10 mouse cellular contexts compared by ENCODE assay signal in genomic region chr3:41042195-41042938, GRCm38 (mm10). TPM values are rescaled to one million over a fixed set of nuclear protein-coding genes. Genes with fewer than 3 reads are reported as not detected.
DNase-seq lines count a peak whose midpoint lies in the region; ATAC-seq lines count a peak whose summit lies in the region.
"Had no signal": no experiment of that assay in that cellular context is flagged by ENCODE, and none has a peak within 500 bp of the region (broad histone marks: within the 10 kb centered on the region; RNA-seq: fewer than 3 reads in every experiment).

No protein-coding gene starts in this region.

- no peak overlapping the region for H3K27ac ChIP-seq in midbrain, embryonic 16.5 days (ENCODE audit: low read length)
- H3K27ac ChIP-seq: lung, embryonic 15.5 days had no signal

- H3K4me1 ChIP-seq in midbrain, embryonic 16.5 days (ENCODE audit: control insufficient read depth, insufficient read depth, low read length) = no peaks in the 10 kb centered on the region
- H3K4me1 ChIP-seq: lung, embryonic 15.5 days had no signal

- H3K4me2 ChIP-seq in midbrain, embryonic 16.5 days (ENCODE audit: low read length) = no peak overlapping the region
- H3K4me2 ChIP-seq: lung, embryonic 15.5 days had no signal

- DNase-seq in layer of hippocampus, adult 11-12 months (ENCODE audit: low spot score) = peak; percentile 37
- DNase-seq in layer of hippocampus, postnatal 25 days (ENCODE audit: extremely low spot score in 1 of 2, low spot score in 1 of 2) = no peak
- DNase-seq in CD4-positive, CD25-positive, alpha-beta regulatory T cell, adult 2 months (ENCODE audit: low read depth, low spot score) = peak; percentile 61
- DNase-seq in T-cell, adult 2 months (ENCODE audit: low spot score) = peak; percentile 19
- peak; percentile 54 for DNase-seq in kidney, postnatal 10 days
- DNase-seq in right cerebral cortex, postnatal 25 days = no peak

- no peaks in the 10 kb centered on the region for H3K9me3 ChIP-seq in midbrain, embryonic 16.5 days (replicated peaks; ENCODE audit: control insufficient read depth, low read length, poor library complexity, severe bottlenecking)
- H3K9me3 ChIP-seq: lung, embryonic 15.5 days had no signal

- no peaks in the 10 kb centered on the region for H3K36me3 ChIP-seq in midbrain, embryonic 16.5 days (ENCODE audit: control insufficient read depth, insufficient read depth, low read length)
- H3K36me3 ChIP-seq: lung, embryonic 15.5 days had no signal

- no peak overlapping the region for H3K4me3 ChIP-seq in midbrain, embryonic 16.5 days (ENCODE audit: low read depth, low read length)
- H3K4me3 ChIP-seq: erythroblast, embryonic 14.5 days; lung, embryonic 15.5 days had no signal

- no peaks in the 10 kb centered on the region for H3K27me3 ChIP-seq in midbrain, embryonic 16.5 days (ENCODE audit: control insufficient read depth, insufficient read depth, low read depth, low read length)
- H3K27me3 ChIP-seq: lung, embryonic 15.5 days had no signal

- 81% methylated on average over 4 of the region's 4 CpGs for WGBS in midbrain, embryonic 16.5 days

- no peak overlapping the region for H3K9ac ChIP-seq in midbrain, embryonic 16.5 days (ENCODE audit: low read depth, low read length)
- H3K9ac ChIP-seq: lung, embryonic 15.5 days had no signal

- 0 out of 2 replicates have a peak, but pooled peaks have one; percentile 42 for ATAC-seq in erythroblast, adult 5-6 weeks (replicated peaks; ENCODE audit: low FRiP score, poor library complexity, severe bottlenecking)
- peak; percentile 84 for ATAC-seq in midbrain, embryonic 16.5 days

RNA-seq across cellular contexts. Expression of gene Pgrmc2, which starts 40.5 kb away (rescaled TPM):
- 10 to 100 TPM; 51.1 to 52.5 TPM for total RNA-seq in layer of hippocampus, postnatal 25 days (2021)
- total RNA-seq in erythroblast, adult 5-6 weeks (2015; ENCODE audit: low replicate concordance) = 14.0 and 15.0 TPM in 2 replicates
- total RNA-seq in erythroblast, adult 5-6 weeks (2017; ENCODE audit: low replicate concordance) = 13.2 and 22.7 TPM in 2 replicates
- polyA plus RNA-seq in midbrain, embryonic 16.5 days (2015; fragmentation: Nextera tagmentation; extraction: Ambion mirVana) = 25.8 and 27.3 TPM in 2 replicates

Comparison
In these comparisons a context has a peak if more than half of its experiments do, and no peak if none do; other contexts are left out.
1. DNase-seq: peak in layer of hippocampus, adult 11-12 months (single experiment), CD4-positive, CD25-positive, alpha-beta regulatory T cell, adult 2 months (single experiment), T-cell, adult 2 months (single experiment) and kidney, postnatal 10 days (single experiment); none in layer of hippocampus, postnatal 25 days (0 of 2) and right cerebral cortex, postnatal 25 days (single experiment).